Mouse (Mus musculus) embryonic facial prominence, embryonic 15.5 days (tissue): Measurements from ENCODE around the gene Ppp6r3. TPM values are rescaled to one million over a fixed set of nuclear protein-coding genes. Genes with fewer than 3 reads are reported as not detected.
"Not testable (repeated sequence)": the region's sequence is repeated elsewhere in the genome, so short reads cannot be mapped to it uniquely, and the experiment has no call there.

Source experiments
- ATAC-seq: fragments of 200-750 bp; cut with Nextera tagmentation; 2 replicates; pipeline ENCODE4 v1.8.0; 2017; ENCODE audit warnings: low read depth, moderate TSS enrichment; ENCODE audit not compliant: insufficient number of reproducible peaks, low FRiP score, low TSS enrichment
- H3K27ac ChIP-seq: fragments of 300-500 bp; sonication (generic); replicated peaks from 2 replicates; pipeline ENCODE4 v1.5.1; 2015; ENCODE audit warnings: mild to moderate bottlenecking, inconsistent platforms
- H3K27me3 ChIP-seq: fragments of 300-500 bp; sonication (generic); 2 replicates; pipeline ENCODE4 v1.6.1; 2015; ENCODE audit warnings: inconsistent platforms
- H3K36me3 ChIP-seq: fragments of 300-500 bp; sonication (generic); 2 replicates; pipeline ENCODE4 v1.6.1; 2015; ENCODE audit warnings: mild to moderate bottlenecking, inconsistent platforms
- H3K4me1 ChIP-seq: fragments of 300-500 bp; sonication (generic); 2 replicates; pipeline ENCODE4 v1.6.1; 2015; ENCODE audit warnings: inconsistent platforms
- H3K4me2 ChIP-seq: fragments of 300-500 bp; sonication (generic); replicated peaks from 2 replicates; pipeline ENCODE4 v1.6.1; 2015; ENCODE audit warnings: mild to moderate bottlenecking, inconsistent platforms
- H3K4me3 ChIP-seq: fragments of 300-500 bp; sonication (generic); replicated peaks from 2 replicates; pipeline ENCODE4 v1.5.1; 2015; ENCODE audit warnings: mild to moderate bottlenecking, inconsistent platforms
- H3K9ac ChIP-seq: fragments of 300-500 bp; sonication (generic); 2 replicates; pipeline ENCODE4 v1.6.1; 2015; ENCODE audit warnings: inconsistent platforms
- H3K9me3 ChIP-seq: fragments of 300-500 bp; sonication (generic); replicated peaks from 2 replicates; pipeline ENCODE4 v1.6.1; 2016; ENCODE audit warnings: inconsistent platforms
- WGBS: fragments of 180-500 bp; shearing (Covaris S2); methylation state at CpG from one replicate; pipeline ENCODE4 v1.1.7; 2015; 5-methylcytosine and 5-hydroxymethylcytosine counted together
- polyA plus RNA-seq: library from polyadenylated mRNA; unstranded; fragments of >200 nt; fragmentation: Nextera tagmentation; extraction: Ambion mirVana; gene quantifications from 2 replicates; pipeline ENCODE4 v1.2.1, GENCODE M21; 2015

The Ppp6r3 gene
- polyA plus RNA-seq, 1 experiment from 2014 or later = 55.0 TPM

GRCm38 (mm10) chr19:3594316-3594715, 18.8 kb upstream of the Ppp6r3 start:
- H3K36me3 ChIP-seq = peaks cover 92% of the 10 kb centered on the region
- no peaks in the 10 kb centered on the region for H3K27me3 ChIP-seq
- ATAC-seq = no peak
- no peaks in the 10 kb centered on the region for H3K4me1 ChIP-seq
- no peak overlapping the region for H3K9ac ChIP-seq
- no peak overlapping the region for H3K27ac ChIP-seq
- H3K4me2 ChIP-seq = no peak overlapping the region
- H3K9me3 ChIP-seq = no peaks in the 10 kb centered on the region
- WGBS = 89% methylated on average over 5 of the region's 5 CpGs
- no peak overlapping the region for H3K4me3 ChIP-seq

- 86% methylated on average over 7 of the region's 7 CpGs for WGBS
- ATAC-seq = no peak
Observed at GRCm38 (mm10) chr19:3593379-3594055, 18.0 kb upstream of the Ppp6r3 start.

GRCm38 (mm10) chr19:3589968-3590367, 14.4 kb upstream of the Ppp6r3 start:
- Histone ChIP-seq H3K27ac (no peak overlapping the region), H3K36me3 (peaks cover 93% of the 10 kb centered on the region), H3K4me3 (no peak overlapping the region), H3K9ac (no peak overlapping the region), H3K4me1 (no peaks in the 10 kb centered on the region), H3K27me3 (no peaks in the 10 kb centered on the region), H3K4me2 (no peak overlapping the region), H3K9me3 (no peaks in the 10 kb centered on the region)
- WGBS = 92% methylated on average over 4 of the region's 4 CpGs
- ATAC-seq = no peak

More at GRCm38 (mm10) chr19:3593379-3594055, 18.0 kb upstream of the Ppp6r3 start:
- H3K27ac ChIP-seq = no peak overlapping the region
- H3K9ac ChIP-seq = no peak overlapping the region
- no peak overlapping the region for H3K4me3 ChIP-seq
- no peaks in the 10 kb centered on the region for H3K27me3 ChIP-seq
- H3K9me3 ChIP-seq = no peaks in the 10 kb centered on the region
- H3K4me1 ChIP-seq = no peaks in the 10 kb centered on the region
- no peak overlapping the region for H3K4me2 ChIP-seq
- peaks cover 93% of the 10 kb centered on the region for H3K36me3 ChIP-seq

- H3K4me2 ChIP-seq = no peak overlapping the region
- 86% methylated on average over 5 of the region's 5 CpGs for WGBS
- no peak for ATAC-seq
- no peak overlapping the region for H3K9ac ChIP-seq
- H3K27ac ChIP-seq = no peak overlapping the region
- no peaks in the 10 kb centered on the region for H3K9me3 ChIP-seq
- H3K36me3 ChIP-seq = peaks cover 93% of the 10 kb centered on the region
- H3K4me3 ChIP-seq = no peak overlapping the region
- no peaks in the 10 kb centered on the region for H3K27me3 ChIP-seq
- no peaks in the 10 kb centered on the region for H3K4me1 ChIP-seq
Observed at GRCm38 (mm10) chr19:3589547-3589946, 14.0 kb upstream of the Ppp6r3 start.

- H3K4me2 ChIP-seq, H3K27me3 ChIP-seq, H3K27ac ChIP-seq, H3K4me3 ChIP-seq, H3K4me1 ChIP-seq, ATAC-seq, H3K9me3 ChIP-seq, H3K9ac ChIP-seq: not testable (repeated sequence)
- H3K36me3 ChIP-seq = peaks cover 93% of the 10 kb centered on the region
- 93% methylated on average over 5 of the region's 5 CpGs for WGBS
Observed at GRCm38 (mm10) chr19:3587729-3588128, 12.2 kb upstream of the Ppp6r3 start.

- Histone ChIP-seq H3K4me3 (no peak overlapping the region), H3K27me3 (no peaks in the 10 kb centered on the region), H3K27ac (no peak overlapping the region), H3K9ac (no peak overlapping the region), H3K4me1 (0 out of 2 replicates have a peak, but pooled peaks cover 2% of the 10 kb centered on the region), H3K4me2 (no peak overlapping the region), H3K36me3 (peaks cover 82% of the 10 kb centered on the region), H3K9me3 (no peaks in the 10 kb centered on the region)
- no peak for ATAC-seq
- WGBS = 26% methylated on average over 1 of the region's 1 CpGs
Observed at GRCm38 (mm10) chr19:3586540-3586939, 11.0 kb upstream of the Ppp6r3 start.

- H3K9ac ChIP-seq = no peak overlapping the region
- H3K27ac ChIP-seq = no peak overlapping the region
- 0 out of 2 replicates have a peak, but pooled peaks cover 4% of the 10 kb centered on the region for H3K4me1 ChIP-seq
- H3K9me3 ChIP-seq = no peaks in the 10 kb centered on the region
- no peak overlapping the region for H3K4me2 ChIP-seq
- 90% methylated on average over 9 of the region's 9 CpGs for WGBS
- peaks cover 76% of the 10 kb centered on the region for H3K36me3 ChIP-seq
- no peak overlapping the region for H3K4me3 ChIP-seq
- no peak for ATAC-seq
- no peaks in the 10 kb centered on the region for H3K27me3 ChIP-seq
Observed at GRCm38 (mm10) chr19:3586026-3586425, 10.5 kb upstream of the Ppp6r3 start.

GRCm38 (mm10) chr19:3581326-3581725, 5.8 kb upstream of the Ppp6r3 start:
- H3K4me2 ChIP-seq = no peak overlapping the region
- no peak overlapping the region for H3K4me3 ChIP-seq
- H3K9me3 ChIP-seq = no peaks in the 10 kb centered on the region
- WGBS = 20% methylated on average over 7 of the region's 7 CpGs
- ATAC-seq = no peak
- no peak overlapping the region for H3K9ac ChIP-seq
- H3K27me3 ChIP-seq = no peaks in the 10 kb centered on the region
- no peak overlapping the region for H3K27ac ChIP-seq
- peaks cover 33% of the 10 kb centered on the region for H3K36me3 ChIP-seq
- peaks cover 6% of the 10 kb centered on the region; the same call in 1 of the 2 replicates for H3K4me1 ChIP-seq

DNA sequence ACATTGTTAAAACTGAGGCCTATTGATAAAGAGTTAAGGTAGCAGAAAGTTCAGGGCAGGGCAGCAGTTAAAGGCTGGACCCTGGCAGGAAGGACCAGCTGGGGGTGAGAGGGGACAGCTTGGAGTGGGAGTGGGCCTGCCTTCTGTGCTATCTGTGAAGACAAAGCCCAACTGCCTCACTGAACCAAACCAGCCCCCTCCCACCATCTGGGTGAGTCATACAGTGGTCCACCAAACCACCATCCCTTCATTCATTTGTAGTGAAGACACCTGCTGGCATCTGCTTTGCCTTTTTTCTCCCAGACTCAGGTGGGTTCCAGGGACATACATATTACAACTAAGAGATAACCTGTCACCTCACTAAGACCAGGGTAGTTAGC, 2.4 kb upstream of the Ppp6r3 start:
- no peak for ATAC-seq
- no peaks in the 10 kb centered on the region for H3K9me3 ChIP-seq
- no peak overlapping the region for H3K4me2 ChIP-seq
- no peak overlapping the region for H3K4me3 ChIP-seq
- H3K9ac ChIP-seq = no peak overlapping the region
- H3K27ac ChIP-seq = no peak overlapping the region
- 0 out of 2 replicates have a peak, but pooled peaks cover under 1% of the 10 kb centered on the region for H3K36me3 ChIP-seq
- no peaks in the 10 kb centered on the region for H3K27me3 ChIP-seq
- peaks cover 22% of the 10 kb centered on the region for H3K4me1 ChIP-seq

GRCm38 (mm10) chr19:3577265-3577910, 1.8 kb upstream of the Ppp6r3 start:
- H3K36me3 ChIP-seq = no peaks in the 10 kb centered on the region
- no peak for ATAC-seq
- no peak overlapping the region for H3K9ac ChIP-seq
- peaks cover 22% of the 10 kb centered on the region for H3K4me1 ChIP-seq
- no peak overlapping the region for H3K4me2 ChIP-seq
- WGBS = 87% methylated on average over 4 of the region's 4 CpGs
- H3K9me3 ChIP-seq = no peaks in the 10 kb centered on the region
- H3K4me3 ChIP-seq = no peak overlapping the region
- no peaks in the 10 kb centered on the region for H3K27me3 ChIP-seq
- no peak overlapping the region for H3K27ac ChIP-seq

GRCm38 (mm10) chr19:3576451-3577264, 1.1 kb upstream of the Ppp6r3 start:
- H3K4me1 ChIP-seq = peaks cover 21% of the 10 kb centered on the region
- no peak overlapping the region for H3K9ac ChIP-seq
- H3K4me2 ChIP-seq = peak overlapping the region; percentile 74
- H3K9me3 ChIP-seq = no peaks in the 10 kb centered on the region
- H3K36me3 ChIP-seq = no peaks in the 10 kb centered on the region
- peak overlapping the region; percentile 78 for H3K4me3 ChIP-seq
- WGBS = 70% methylated on average over 5 of the region's 5 CpGs
- H3K27me3 ChIP-seq = no peaks in the 10 kb centered on the region
- peak overlapping the region; percentile 95 for H3K27ac ChIP-seq
- ATAC-seq = no peak
